Mouse (Mus musculus) embryonic fibroblast, embryonic 13.5 days (primary cell): ENCODE results near the gene Azi2. TPM values are rescaled to one million over a fixed set of nuclear protein-coding genes. Genes with fewer than 3 reads are reported as not detected.
A peak's percentile ranks its signal among the peaks of the same experiment; 100 is the strongest.

Experiments used
- H3K27ac ChIP-seq: 2 replicates; pipeline ENCODE4 v1.5.1; 2012; ENCODE audit warnings: low read length, control low read depth, inconsistent platforms; ENCODE audit not compliant: insufficient read depth
- H3K4me1 ChIP-seq: 2 replicates; pipeline ENCODE4 v1.6.1; 2011; ENCODE audit warnings: low read length; ENCODE audit not compliant: control insufficient read depth, insufficient read depth
- H3K4me3 ChIP-seq: 2 replicates; pipeline ENCODE4 v1.5.1; 2011; ENCODE audit warnings: mild to moderate bottlenecking, control low read depth, low read length; ENCODE audit not compliant: insufficient read depth
- CTCF ChIP-seq: IDR thresholded peaks from 2 replicates; pipeline ENCODE4 v1.5.1; 2011; ENCODE audit warnings: mild to moderate bottlenecking, control low read depth, low read length, moderate library complexity, borderline replicate concordance; ENCODE audit not compliant: insufficient read depth
- POLR2A ChIP-seq: IDR thresholded peaks from 2 replicates; pipeline ENCODE4 v1.6.1; 2011; ENCODE audit warnings: low read depth, mild to moderate bottlenecking, control low read depth, low read length, moderate library complexity
- polyA plus RNA-seq: library from polyadenylated mRNA; stranded (reverse); fragments of >200 nt; gene quantifications from 2 replicates; pipeline ENCODE4 v1.2.4, GENCODE M21; 2011; ENCODE audit warnings: low read depth; ENCODE audit not compliant: missing spikeins, insufficient read length

Azi2 gene
- polyA plus RNA-seq, 1 experiment, result 87.9 TPM

DNA sequence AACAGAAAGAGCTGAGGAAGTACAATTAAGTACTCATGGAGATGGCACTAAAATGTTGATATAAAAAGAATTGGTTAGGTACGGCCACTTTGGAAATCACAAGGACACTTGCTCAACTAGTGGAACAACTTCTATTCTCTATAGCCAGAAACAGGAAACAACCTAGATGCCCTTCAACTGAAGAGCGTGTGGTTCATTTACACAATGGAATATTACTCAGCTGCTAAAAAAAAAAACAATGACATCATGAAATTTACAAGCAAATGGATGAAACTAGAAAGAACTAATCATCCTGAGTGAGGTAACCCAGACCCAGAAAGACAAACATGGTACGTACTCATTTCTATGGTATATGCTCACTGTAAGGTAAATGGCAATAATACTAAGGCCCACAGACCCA lies 33.1 kb downstream of the Azi2 start:
- Histone ChIP-seq H3K27ac (no peak overlapping the region), H3K4me3 (no peak overlapping the region)
- TF ChIP-seq CTCF (no peak), POLR2A (no peak)

DNA sequence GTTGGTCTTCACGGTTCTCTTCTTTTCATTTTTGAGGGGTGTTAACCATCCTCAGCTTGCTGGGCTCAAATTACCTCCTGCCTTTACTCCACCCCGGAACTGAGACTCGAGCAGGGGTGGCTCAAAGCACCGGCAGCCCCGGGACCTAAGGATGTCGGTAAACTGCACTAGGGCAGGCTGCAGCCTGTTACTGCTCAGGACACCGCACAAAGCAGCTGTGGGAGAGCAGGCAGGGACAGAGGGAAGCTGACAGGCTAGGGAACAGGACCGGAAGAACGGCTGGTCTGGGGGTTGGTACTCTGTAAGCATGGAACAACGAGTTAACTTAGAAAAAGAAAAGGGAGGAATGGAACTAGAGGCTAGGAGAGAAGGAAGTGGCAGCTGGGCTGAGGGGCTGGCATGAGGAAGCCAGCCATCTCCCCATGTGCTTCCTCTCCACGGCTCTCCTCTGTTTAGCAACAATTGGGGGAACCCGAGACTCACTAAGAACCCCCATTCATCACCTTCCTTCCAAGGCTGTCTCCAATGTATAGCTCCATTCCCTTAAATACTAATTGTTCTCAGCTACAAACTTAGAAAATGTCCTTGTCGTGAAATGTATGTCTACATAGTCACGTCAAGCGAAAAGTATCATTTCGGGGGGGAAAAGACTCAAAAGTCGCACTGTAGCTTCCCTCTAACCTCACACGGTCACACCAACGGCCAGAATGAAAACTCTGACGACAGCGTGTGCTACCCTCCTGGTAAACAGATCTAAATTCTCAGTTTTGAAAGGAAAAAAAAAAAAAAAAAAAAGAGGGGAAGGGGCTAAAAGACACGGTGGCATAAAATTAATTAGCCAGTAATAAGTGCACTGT lies 42.5 kb downstream of the Azi2 start:
- Histone ChIP-seq H3K4me1 (no peaks in the 10 kb centered on the region), H3K4me3 (peak overlapping the region; percentile 11; the same call in 1 of the 2 replicates), H3K27ac (no peak overlapping the region)
- peak; percentile 57; the same call in 1 of the 2 replicates for TF ChIP-seq POLR2A
- no peak for TF ChIP-seq CTCF

More for the DNA sequence above, 33.1 kb downstream of the Azi2 start:
- no peaks in the 10 kb centered on the region for H3K4me1 ChIP-seq

DNA sequence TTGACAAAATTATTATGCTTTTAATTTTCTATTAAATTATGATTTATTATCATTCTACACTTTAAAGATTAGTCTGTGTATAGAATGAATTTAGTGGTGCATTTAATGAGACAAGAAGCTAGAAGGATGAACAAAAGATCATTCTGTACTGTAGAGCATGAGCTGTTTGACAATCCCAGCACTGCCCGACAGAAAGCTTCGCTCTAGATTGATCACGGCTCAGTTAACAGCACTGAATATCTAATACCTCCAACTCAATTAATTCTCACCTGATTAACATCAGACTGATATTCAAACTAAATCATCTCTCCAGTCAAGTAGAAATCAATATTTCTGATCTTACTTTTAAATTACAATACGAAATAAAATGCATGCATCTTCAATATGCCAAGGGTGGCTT lies 43.5 kb downstream of the Azi2 start:
- Histone ChIP-seq H3K4me3 (no peak overlapping the region), H3K4me1 (no peaks in the 10 kb centered on the region), H3K27ac (no peak overlapping the region)
- no peak for TF ChIP-seq CTCF
- no peak for TF ChIP-seq POLR2A

DNA sequence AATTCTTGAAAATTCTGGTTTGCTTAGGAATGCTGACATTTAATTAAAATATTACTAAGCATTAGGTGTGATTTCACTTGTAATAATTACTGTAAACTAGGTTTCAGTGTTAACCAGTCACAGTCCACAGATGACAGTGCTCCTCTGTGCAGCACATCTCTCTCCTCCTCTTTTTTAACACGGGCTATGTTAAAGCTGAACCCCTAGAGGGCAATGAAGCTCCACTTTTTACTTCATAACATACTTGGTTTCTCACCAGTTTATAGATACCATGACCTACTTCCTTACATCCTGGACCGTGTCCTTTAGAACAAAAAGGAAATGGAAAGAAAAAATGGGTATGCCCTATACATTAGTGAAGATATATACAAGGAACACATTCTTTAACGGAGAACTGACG lies 59.1 kb downstream of the Azi2 start:
- Histone ChIP-seq H3K4me1 (peaks cover 3% of the 10 kb centered on the region; the same call in 1 of the 2 replicates), H3K27ac (no peak overlapping the region), H3K4me3 (no peak overlapping the region)
- no peak for TF ChIP-seq POLR2A
- no peak for TF ChIP-seq CTCF

DNA sequence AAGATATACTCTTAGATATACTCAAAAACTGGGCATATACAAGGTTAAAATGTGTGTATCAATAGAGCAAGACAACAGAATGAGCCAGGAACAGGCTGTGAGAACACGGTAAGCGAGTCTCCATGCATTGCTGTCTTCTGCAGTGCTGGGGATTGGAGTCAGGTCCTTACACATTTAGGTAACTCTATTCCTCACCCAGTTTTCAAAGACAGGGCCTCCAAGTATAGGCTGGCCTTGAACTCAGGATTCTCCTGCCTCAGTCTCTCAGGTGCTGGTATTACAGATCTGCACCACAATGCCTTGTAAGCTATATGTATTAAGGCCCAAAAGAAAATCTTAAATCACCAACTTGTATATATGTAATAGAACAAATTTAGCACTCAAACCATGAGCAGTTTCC lies 60.2 kb downstream of the Azi2 start:
- no peak overlapping the region for H3K27ac ChIP-seq
- TF ChIP-seq CTCF (no peak), POLR2A (no peak)

DNA sequence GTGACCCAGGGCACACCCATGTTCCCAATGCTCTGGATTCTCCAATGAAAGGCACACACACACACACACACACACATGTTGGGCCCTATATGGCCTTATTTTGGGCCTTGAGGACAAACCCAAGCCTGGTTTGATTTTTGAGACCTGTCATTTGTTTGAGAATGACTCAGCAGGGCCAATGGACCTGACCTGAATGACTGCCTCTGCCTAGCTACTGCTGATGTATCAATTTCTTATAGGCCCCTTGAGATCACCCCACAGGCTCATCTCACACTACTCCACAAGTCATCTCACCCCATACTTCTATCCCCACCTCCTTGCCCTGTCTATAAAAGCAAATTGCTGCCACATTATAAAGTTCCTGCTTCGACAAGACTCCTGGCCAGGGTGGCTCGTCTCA lies 61.5 kb downstream of the Azi2 start:
- Histone ChIP-seq H3K4me1 (no peaks in the 10 kb centered on the region), H3K27ac (no peak overlapping the region), H3K4me3 (no peak overlapping the region)
- TF ChIP-seq POLR2A (no peak), CTCF (no peak)

More for the DNA sequence above, 60.2 kb downstream of the Azi2 start:
- Histone ChIP-seq H3K4me3 (no peak overlapping the region), H3K4me1 (peaks cover 3% of the 10 kb centered on the region; the same call in 1 of the 2 replicates)

DNA sequence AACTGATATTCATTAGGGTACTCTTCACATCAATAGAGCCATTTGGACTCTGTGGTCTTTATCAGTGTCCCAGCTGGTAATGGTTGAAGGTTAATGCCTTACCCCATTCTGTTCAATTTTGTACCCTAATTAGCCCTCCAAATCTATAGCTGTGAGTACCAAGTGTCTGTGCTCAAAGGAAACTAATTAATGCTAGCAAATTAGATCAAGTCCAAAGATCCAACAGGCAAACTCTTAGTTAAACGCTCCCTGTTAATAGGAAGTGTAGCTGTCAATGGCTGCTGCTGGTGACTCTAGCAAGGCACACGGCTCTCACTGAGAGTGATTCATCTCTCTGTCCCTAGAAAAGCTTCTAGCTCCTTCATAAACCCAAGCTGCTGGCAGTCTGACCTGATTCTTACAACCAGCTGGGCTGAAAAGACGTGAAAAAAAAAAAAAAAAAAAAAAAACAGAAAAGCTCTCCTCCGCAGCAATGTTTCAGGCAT lies 68.3 kb downstream of the Azi2 start:
- H3K4me3 ChIP-seq, result no peak overlapping the region
- no peak for TF ChIP-seq CTCF
- no peak for TF ChIP-seq POLR2A
- H3K4me1 ChIP-seq, result no peaks in the 10 kb centered on the region
- H3K27ac ChIP-seq, result no peak overlapping the region

DNA sequence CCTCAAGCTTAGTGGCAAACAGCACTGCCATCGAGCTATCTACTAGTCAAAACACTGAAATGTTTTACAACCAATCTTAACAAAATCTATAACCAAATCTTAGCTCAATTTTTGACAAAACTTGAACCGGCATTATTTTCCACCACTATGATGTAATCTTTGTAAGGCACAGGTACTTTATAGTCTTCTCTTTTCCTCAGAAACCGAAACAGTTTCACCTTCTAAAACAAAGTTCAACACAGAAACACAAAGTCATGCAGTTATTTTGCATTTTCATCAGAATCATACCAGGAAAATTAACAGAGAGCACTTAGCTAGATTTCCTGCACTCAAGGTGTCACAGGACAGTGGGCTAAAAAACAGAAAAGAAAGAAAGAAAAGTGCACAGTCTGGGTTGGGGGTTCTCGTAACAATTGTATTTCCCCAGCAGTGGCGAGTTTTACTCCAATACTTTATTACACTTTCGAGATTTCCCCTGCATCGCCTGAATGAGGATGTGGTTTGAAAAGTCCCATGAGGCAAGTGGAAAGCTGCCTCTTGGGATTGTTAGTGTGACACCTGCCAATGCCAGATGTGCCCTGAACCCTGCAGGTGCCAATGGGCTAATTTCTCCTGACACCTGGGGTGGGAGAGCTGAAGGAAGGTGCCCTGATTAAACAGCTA lies 69.5 kb downstream of the Azi2 start:
- Histone ChIP-seq H3K4me3 (no peak overlapping the region), H3K4me1 (no peaks in the 10 kb centered on the region), H3K27ac (no peak overlapping the region)
- TF ChIP-seq CTCF (no peak), POLR2A (no peak)

DNA sequence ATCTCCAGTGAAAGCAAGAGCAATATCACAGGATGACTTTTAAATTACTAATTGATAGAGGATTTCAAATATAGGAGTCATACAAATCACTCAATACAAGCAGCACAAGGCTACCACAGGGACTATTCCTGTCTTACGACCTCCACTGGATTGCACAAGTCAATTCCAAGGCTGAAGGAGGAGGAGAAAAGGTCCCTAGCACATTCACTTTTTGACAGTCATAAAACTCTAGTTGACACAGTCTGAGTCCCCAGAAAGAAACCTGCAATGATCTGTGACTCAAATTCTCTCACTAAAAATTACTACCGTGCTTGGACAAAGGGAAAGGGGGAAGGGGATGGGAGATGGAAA lies 70.0 kb downstream of the Azi2 start:
- TF ChIP-seq POLR2A (no peak), CTCF (no peak)
- Histone ChIP-seq H3K4me3 (no peak overlapping the region), H3K4me1 (no peaks in the 10 kb centered on the region), H3K27ac (no peak overlapping the region)

Other genes with a start within 250 kb of the Azi2 start
- gene Cmc1, start 109.7 kb downstream of the Azi2 start, polyA plus RNA-seq, result 44.4 and 53.4 TPM in 2 replicates